Mouse (Mus musculus): ENCODE measurements at regions not wholly inside any gene's neighbourhood (a gene's known extent, or its start where the extent isn't known, plus 50 kb on each side); places are given as distances from the start of the nearest gene placed in this dataset.

DNA sequence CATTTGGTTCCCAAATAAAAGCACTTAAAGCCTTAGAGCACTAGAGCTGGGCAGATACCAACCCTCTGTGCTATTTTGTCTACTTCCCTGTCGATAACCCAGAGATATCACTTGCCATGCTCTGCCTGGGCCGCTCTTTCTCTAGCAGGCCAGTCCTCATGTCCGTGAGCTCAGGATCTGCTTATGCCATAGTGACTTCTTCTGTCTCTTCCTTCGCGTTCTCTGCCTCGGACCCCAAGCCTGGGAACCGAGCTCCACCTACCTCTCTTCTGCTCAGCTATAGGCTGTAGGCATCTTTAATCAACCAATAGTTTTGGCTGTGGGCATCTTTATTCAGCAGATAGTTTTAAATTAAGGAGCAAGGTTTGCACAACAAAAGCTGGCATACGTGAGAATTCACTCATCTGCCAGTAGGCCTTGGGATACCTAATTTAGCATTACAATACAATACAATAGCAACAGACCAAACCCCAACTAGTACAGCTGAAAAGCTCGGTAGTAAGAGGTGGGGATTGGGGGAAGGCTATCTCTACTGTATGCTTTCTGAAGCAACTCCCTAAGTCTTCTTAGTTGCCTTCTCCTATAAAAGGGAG lies 72.0 kb upstream of the Eomes start:
- DNase-seq (no peak), ATAC-seq (ENCODE audit: low FRiP score, low TSS enrichment) (no peak)
- Histone ChIP-seq H3K4me1 (ENCODE audit: control insufficient read depth, insufficient read depth, low read length) (no peaks in the 10 kb centered on the region), H3K36me3 (ENCODE audit: control insufficient read depth, insufficient read depth, low read length) (no peaks in the 10 kb centered on the region), H3K9me3 (ENCODE audit: control insufficient read depth, low read length) (no peaks in the 10 kb centered on the region), H3K4me2 (ENCODE audit: low read length) (no peak overlapping the region), H3K4me3 (replicated peaks; ENCODE audit: low read depth, low read length) (no peak overlapping the region), H3K9ac (replicated peaks; ENCODE audit: low read length) (no peak overlapping the region), H3K27me3 (ENCODE audit: control insufficient read depth, insufficient read depth, low read length) (no peaks in the 10 kb centered on the region), H3K27ac (replicated peaks; ENCODE audit: low read depth, low read length) (no peak overlapping the region)
- 51% methylated on average over 9 of the region's 9 CpGs for WGBS

DNA sequence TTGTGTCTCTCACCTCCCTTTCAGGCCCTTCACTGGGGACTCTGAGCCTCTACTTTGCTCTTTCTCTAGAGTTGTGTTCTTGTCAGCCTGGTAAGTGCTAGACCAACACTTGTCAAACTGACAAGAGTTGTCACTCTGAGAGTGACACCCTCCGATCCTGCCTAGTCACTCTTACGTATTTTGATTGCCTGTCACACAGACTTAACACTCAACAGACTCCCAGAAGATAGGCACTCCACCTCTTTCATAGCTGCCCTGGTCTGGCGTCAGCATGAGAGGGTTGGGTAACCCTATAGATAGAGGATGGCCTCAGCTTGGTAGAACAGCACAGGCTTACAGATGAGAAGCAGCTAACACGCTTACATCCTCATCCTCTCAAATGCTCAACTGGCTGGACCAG lies 62.0 kb upstream of the Eomes start:
- 88% methylated on average over 4 of the region's 4 CpGs for WGBS

DNA sequence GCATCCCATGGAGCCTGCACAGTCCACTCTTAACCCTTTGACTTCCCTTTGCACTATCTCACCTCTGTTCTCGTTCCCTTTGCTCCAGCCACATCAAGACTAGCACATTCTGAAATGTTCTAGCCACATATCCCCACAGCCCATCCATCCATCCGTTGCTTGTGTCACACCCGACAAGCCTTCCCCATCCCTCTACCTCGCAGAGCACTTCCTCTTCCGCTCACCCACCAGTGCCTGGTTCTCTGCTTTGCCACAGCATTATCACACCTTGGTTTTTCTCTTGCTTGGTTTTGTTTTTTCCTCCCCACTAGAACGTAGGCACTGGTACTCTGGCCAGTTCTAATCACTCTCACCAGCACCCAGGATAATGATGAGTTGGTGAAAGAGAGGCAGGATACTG lies 61.5 kb upstream of the Eomes start:
- no peaks in the 10 kb centered on the region for H3K27me3 ChIP-seq (ENCODE audit: control insufficient read depth, insufficient read depth, low read length)
- H3K4me3 ChIP-seq (replicated peaks; ENCODE audit: low read depth, low read length), result no peak overlapping the region
- H3K9me3 ChIP-seq (ENCODE audit: control insufficient read depth, low read length), result no peaks in the 10 kb centered on the region
- H3K4me1 ChIP-seq (ENCODE audit: control insufficient read depth, insufficient read depth, low read length), result no peaks in the 10 kb centered on the region
- ATAC-seq (ENCODE audit: low FRiP score, low TSS enrichment) (no peak), DNase-seq (no peak)
- no peak overlapping the region for H3K27ac ChIP-seq (replicated peaks; ENCODE audit: low read depth, low read length)
- no peak overlapping the region for H3K4me2 ChIP-seq (ENCODE audit: low read length)
- H3K36me3 ChIP-seq (ENCODE audit: control insufficient read depth, insufficient read depth, low read length), result no peaks in the 10 kb centered on the region
- 85% methylated on average over 6 of the region's 6 CpGs for WGBS
- no peak overlapping the region for H3K9ac ChIP-seq (replicated peaks; ENCODE audit: low read length)

More for the DNA sequence above, 62.0 kb upstream of the Eomes start:
- no peaks in the 10 kb centered on the region for H3K36me3 ChIP-seq (ENCODE audit: control insufficient read depth, insufficient read depth, low read length)
- H3K27ac ChIP-seq (replicated peaks; ENCODE audit: low read depth, low read length), result no peak overlapping the region
- ATAC-seq (ENCODE audit: low FRiP score, low TSS enrichment), result no peak
- H3K27me3 ChIP-seq (ENCODE audit: control insufficient read depth, insufficient read depth, low read length), result no peaks in the 10 kb centered on the region
- H3K4me3 ChIP-seq (replicated peaks; ENCODE audit: low read depth, low read length), result no peak overlapping the region
- H3K4me1 ChIP-seq (ENCODE audit: control insufficient read depth, insufficient read depth, low read length), result no peaks in the 10 kb centered on the region
- no peak overlapping the region for H3K4me2 ChIP-seq (ENCODE audit: low read length)
- DNase-seq, result no peak
- no peaks in the 10 kb centered on the region for H3K9me3 ChIP-seq (ENCODE audit: control insufficient read depth, low read length)
- no peak overlapping the region for H3K9ac ChIP-seq (replicated peaks; ENCODE audit: low read length)

DNA sequence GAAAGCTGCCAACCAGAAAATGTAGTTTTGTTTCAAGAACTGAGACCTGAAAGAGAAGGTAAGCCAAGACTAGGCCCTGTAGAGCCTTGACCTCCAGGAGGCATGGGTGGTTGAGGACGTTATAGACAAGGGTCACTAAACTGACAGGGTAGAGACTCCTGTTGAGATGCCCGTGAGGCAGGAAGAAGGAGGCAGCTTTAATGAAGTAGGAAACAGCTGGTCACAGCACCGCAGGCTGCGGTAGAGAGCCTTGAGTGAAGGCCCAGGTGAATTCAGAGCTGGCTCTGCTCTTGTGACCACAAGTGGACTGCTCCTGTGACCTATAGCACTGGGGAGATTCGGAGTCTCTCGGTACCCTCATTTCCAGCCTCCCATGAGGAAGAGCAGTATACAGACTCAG lies 53.7 kb upstream of the Eomes start:
- Histone ChIP-seq H3K9me3 (ENCODE audit: control insufficient read depth, low read length) (no peaks in the 10 kb centered on the region), H3K4me3 (replicated peaks; ENCODE audit: low read depth, low read length) (no peak overlapping the region), H3K4me1 (ENCODE audit: control insufficient read depth, insufficient read depth, low read length) (no peaks in the 10 kb centered on the region), H3K9ac (replicated peaks; ENCODE audit: low read length) (no peak overlapping the region), H3K27me3 (ENCODE audit: control insufficient read depth, insufficient read depth, low read length) (peaks cover 3% of the 10 kb centered on the region; the same call in 1 of the 2 replicates), H3K4me2 (ENCODE audit: low read length) (no peak overlapping the region), H3K27ac (replicated peaks; ENCODE audit: low read depth, low read length) (no peak overlapping the region), H3K36me3 (ENCODE audit: control insufficient read depth, insufficient read depth, low read length) (no peaks in the 10 kb centered on the region)
- WGBS, result 78% methylated on average over 6 of the region's 6 CpGs
- ATAC-seq (ENCODE audit: low FRiP score, low TSS enrichment) (no peak), DNase-seq (no peak)
